Mouse (Mus musculus) 416B (cell line): ENCODE data around the gene Ubl3.

Experiments used
- DNase-seq: peaks from one replicate; pipeline ENCODE4 v3.0.0; 2011; ENCODE audit warnings: low read depth

The Ubl3 gene

DNA sequence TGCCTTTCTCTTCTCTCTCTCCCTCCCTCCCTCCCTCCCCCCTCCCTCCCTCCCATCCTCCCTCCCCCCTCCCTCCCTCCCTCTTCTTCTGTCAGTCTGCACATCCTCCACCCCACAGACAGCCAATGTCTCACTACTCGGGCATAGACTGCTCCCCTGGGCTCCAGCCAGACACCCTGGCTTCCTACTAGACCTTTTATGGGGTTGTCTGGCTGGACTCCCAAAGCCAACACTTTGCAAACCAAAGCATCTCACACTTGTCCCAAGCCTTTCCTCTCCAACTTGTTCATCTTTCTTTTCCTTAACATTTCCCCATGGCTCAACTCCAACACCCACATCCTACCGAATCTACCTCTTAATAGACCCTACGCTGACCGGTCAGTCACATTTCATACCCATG is 10.7 kb upstream of the Ubl3 start:
- DNase-seq: no peak

DNA sequence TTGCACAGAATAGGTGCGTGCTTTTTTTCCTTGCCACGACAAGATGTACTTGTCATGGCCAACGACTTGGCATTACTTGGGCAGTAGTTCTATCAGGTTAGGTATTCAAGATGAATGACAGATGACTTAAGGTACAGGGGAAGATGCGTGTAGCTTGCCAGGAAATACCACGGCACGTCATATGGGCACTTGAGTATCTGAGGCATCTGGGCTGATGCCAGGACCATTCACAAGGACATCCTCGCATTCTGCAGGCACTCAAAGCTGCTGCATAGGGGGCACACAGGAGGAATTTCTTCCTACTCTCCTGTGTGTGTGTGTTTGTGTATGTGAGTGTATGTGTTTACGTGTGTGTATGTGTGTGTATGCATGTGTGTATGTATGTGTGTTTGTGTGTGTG is 9.6 kb upstream of the Ubl3 start:
- DNase-seq: no peak

DNA sequence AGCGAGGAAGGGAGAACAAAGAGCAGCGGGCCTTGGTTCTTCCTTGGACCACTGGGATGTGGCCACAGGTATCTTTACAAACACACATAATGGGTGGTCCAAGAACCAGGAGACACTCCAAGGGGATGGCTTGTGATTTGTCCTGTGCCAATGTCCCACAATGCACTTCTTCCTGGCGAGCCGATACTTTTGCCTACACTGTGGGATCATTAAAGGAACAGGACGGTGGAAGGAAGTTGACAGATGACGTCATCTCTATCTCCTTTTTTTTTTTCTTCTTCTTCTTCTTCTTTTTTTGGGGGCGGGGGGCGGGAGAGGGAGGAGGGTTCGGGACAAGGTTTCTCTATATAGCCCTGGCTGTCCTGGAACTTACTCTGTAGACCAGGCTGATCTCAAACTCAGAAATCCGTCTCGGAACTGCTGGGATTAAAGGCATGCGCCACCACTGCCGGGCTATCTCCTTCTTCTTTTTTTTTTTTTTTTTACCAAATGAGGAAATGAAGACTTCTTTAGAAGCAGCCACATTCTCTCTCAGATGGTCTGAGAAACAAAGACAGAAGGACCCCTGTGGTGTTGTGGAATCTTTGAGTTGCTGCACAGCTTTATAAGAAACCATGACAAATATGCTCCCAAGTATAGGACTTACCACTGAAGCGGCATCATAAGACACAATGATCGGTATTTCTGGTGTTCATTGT is 6.8 kb upstream of the Ubl3 start:
- DNase-seq: no peak

DNA sequence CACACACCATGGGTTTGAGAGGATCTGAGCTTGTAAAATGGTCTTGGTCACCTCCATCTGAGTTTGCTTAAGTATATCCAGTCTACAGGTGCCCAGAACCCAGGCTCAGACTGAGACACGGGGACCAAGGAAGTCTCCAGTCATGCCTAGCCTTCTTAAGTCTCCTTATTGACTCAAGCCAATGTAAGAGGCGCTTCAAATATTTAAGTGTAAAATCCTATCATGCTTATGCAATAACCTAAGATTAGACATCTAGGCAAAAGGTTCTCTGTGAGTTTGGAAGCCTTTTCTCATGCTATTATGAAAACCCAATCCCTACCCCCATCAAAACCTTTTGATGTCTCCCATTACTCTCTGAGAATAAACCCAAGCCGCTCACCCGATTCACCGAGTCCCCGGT is 5.9 kb upstream of the Ubl3 start:
- DNase-seq: no peak

- no peak for DNase-seq
These were observed 3.9 kb upstream of the Ubl3 start for GRCm38 (mm10) chr5:148556509-148556908.

DNA sequence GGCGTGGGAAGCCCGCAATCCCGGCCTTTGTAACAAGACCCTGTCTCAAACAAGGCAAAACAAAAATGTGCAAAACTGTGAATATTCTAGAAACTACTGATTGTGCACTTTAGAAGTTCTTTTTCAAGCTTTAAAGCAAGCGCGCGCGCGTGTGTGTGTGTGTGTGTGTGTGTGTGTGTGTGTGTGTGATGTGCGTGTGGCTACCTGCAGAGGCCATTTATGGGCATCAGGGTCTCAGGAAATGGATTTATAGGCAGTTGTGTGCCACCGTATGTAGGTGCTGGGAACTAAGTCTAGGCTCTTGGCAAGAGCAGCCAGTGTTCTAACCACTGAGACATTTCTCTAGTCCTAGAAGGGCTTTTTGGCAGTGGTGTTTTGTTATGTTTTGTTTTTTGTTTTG is 2.6 kb upstream of the Ubl3 start:
- DNase-seq: no peak

- peak; percentile 39 for DNase-seq
These were observed 2.1 kb upstream of the Ubl3 start for GRCm38 (mm10) chr5:148554701-148555100.

DNA sequence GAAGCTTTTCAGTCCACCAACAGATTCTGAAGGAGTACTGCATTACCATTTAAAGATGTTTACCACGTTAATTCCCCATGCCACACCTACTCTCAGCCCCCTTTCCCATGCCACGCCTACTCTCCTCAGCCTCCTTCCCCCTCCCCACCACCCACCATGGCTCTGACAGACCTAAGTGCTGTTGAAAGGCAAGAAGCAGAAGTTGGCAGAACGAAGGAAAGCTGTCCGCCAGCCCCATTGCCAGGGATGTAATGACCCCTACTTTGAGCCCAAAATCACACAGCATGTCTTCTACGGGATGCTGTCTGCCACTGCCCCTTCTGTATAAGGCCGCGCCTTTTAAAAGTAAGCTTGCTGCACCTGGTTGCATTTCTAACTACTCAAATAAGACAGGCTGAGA is 1.7 kb upstream of the Ubl3 start:
- no peak for DNase-seq

GRCm38 (mm10) chr5:148553723-148554122 is 1.1 kb upstream of the Ubl3 start:
- DNase-seq: no peak

DNA sequence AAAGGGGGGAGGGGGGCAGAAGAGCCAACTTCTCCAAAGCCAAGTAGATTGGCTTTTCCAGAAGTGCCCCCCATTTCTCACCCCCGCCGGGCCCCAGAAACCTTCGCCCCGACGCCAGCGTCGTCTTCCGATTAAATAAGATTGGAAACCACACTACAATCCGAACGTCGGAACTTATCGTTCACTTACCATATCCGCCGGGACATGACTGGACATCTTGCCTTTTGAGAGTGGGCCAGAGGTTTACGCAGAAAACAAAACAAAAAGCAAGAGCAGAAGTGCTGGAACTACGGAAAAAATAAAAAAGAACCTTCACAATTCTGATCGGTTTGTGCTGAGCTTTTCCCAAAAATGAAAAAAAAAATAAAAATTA is 839 bp downstream of the Ubl3 start:
- peak; percentile 83 for DNase-seq

- no peak for DNase-seq
These were observed 1.5 kb downstream of the Ubl3 start for GRCm38 (mm10) chr5:148550821-148551763.

DNA sequence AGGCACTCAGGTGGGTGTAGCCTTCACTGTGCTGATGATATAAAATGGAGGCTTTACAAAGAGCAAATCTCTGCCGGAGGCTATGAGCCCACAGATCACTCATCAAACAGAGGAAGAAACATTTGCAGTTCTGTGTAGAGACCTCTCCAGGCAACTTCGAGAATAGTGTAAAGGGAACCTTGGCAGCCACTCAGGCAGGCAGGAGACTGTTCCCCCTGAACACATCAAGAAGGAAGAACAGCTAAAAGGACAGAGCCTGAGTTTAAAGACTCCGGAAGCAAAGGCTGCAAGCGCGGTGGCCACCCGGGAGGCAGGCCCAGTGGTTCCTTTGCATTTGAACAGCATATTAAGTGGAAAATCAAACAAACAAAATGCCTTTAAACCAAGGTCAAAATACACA is 2.2 kb downstream of the Ubl3 start:
- peak; percentile 35 for DNase-seq

GRCm38 (mm10) chr5:148549307-148549706 is 3.3 kb downstream of the Ubl3 start:
- no peak for DNase-seq

GRCm38 (mm10) chr5:148548568-148548967 is 4.0 kb downstream of the Ubl3 start:
- no peak for DNase-seq

DNA sequence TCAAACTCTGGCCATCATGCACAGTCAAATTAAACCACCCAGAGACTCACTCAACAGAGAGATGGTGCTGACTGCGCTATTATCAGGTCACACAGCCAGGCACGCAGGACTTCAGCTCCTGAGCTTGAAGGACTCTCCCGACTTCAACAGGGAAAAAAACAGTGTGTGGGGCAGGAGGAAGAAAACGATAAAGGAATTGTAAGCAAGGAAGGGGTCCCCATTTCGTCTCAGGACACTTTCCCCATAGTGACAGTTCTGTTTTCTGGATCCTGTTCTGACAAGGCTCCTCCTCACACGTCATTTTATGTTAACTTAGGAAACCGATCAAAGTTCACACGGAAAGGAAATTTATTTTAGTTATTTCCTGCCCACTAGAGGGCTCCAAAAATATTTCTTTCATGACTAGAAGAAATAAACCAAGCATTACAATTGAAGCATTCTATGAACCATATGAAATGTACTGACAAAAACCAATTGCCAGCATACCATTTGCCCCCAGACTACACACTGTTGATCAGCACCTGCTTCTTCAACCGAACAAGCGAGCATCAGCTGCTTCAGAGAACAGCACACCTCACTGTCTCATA is 4.6 kb downstream of the Ubl3 start:
- peak; percentile 69 for DNase-seq

- no peak for DNase-seq
These were observed 5.6 kb downstream of the Ubl3 start for GRCm38 (mm10) chr5:148546970-148547369.

DNA sequence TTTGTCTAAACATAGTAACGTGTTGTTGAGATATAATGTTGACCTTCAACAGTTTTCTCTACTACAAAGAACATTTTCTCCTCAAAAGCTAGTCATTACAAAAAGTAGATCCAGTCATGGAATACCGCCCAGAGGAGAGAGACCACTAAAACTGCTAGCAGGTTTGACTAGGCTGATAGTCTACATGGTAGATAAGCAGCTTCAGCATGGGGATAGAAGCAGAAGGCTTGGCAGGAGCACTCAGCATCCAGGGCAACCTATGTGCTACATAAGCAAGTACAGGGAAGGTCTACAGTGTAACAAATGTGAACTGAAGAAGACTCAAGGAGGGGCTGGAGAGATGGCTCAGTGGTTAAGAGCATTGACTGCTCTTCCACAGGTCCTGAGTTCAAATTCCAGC is 7.9 kb downstream of the Ubl3 start:
- no peak for DNase-seq

DNA sequence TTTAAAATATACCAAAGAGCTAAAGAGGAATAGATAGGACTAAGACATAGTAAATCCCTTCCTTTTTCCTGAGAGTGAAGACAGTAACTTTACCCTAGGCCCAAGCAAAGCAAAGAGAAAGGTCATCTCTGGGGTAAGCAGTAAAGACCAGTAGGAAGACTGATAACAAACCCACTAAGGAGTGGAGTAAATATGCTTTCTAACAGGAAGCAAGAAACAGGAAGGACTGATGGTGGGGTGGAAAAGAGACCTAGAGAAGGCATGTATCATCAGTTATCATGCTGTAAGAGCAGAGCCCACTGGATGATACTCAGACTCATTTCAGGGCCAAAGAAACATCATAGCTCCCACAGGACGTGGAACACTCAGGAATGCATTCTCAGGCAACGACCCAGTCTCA is 10.4 kb downstream of the Ubl3 start:
- peak; percentile 67 for DNase-seq

- DNase-seq: peak; percentile 81
These were observed 16.7 kb downstream of the Ubl3 start for GRCm38 (mm10) chr5:148535669-148536430.

DNA sequence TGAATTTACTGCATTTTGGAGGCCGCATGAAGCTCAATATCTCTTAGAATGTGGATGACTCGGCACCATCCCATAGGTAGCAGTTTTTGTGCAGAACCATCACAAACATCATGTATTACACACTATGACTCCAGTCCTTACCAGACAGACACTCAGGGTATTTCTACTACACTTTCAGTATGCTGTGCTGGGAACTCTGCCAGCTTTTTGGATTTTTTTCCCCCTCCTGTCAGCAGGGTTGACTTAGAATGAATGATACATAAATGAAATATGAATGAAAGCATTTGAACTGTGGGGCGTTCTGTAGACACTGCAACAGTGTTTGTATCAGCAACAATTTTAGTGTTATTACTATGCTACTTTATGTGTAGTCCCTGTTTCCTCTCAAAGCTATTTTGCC is 17.9 kb downstream of the Ubl3 start:
- DNase-seq: no peak

- DNase-seq: no peak
These were observed 18.7 kb downstream of the Ubl3 start for GRCm38 (mm10) chr5:148533924-148534323.

GRCm38 (mm10) chr5:148532201-148532600 is 20.4 kb downstream of the Ubl3 start:
- no peak for DNase-seq
